Mouse (Mus musculus): ENCODE measurements around the gene Abraxas2.
A peak's percentile ranks its signal among the peaks of the same experiment; 100 is the strongest.

Abraxas2 gene

GRCm38 (mm10) chr7:132859042-132859958, at the start of gene Abraxas2:
Gene Abraxas2 (plus strand): TSS chr7:132859225.
- DNase-seq: peak; percentile 93 to 96

GRCm38 (mm10) chr7:132809721-132810120, 49.3 kb upstream of the Abraxas2 start:
- DNase-seq: no peak

- DNase-seq: no peak
Measured at GRCm38 (mm10) chr7:132810368-132810767, 48.7 kb upstream of the Abraxas2 start.

- peak; percentile 92 for DNase-seq
Measured at GRCm38 (mm10) chr7:132810879-132811278, 48.1 kb upstream of the Abraxas2 start.

GRCm38 (mm10) chr7:132811716-132812618, 47.1 kb upstream of the Abraxas2 start:
- DNase-seq: peak; percentile 52 to 57

GRCm38 (mm10) chr7:132812619-132813415, 46.2 kb upstream of the Abraxas2 start:
- peak; percentile 73 to 77 for DNase-seq

- peak; percentile 68 to 73 for DNase-seq
Measured at GRCm38 (mm10) chr7:132813416-132814088, 45.5 kb upstream of the Abraxas2 start, which contains the start of gene Fam53b. Gene Fam53b (minus strand): TSS chr7:132813886.

GRCm38 (mm10) chr7:132814089-132814450, 45.0 kb upstream of the Abraxas2 start:
- DNase-seq: no peak

GRCm38 (mm10) chr7:132815081-132815480, 43.9 kb upstream of the Abraxas2 start:
- DNase-seq: no peak

- no peak for DNase-seq
Measured at GRCm38 (mm10) chr7:132816528-132816927, 42.5 kb upstream of the Abraxas2 start.

GRCm38 (mm10) chr7:132817056-132817455, 42.0 kb upstream of the Abraxas2 start:
- DNase-seq: no peak

GRCm38 (mm10) chr7:132820692-132821091, 38.3 kb upstream of the Abraxas2 start:
- no peak for DNase-seq

GRCm38 (mm10) chr7:132823832-132824231, 35.2 kb upstream of the Abraxas2 start:
- DNase-seq: no peak

GRCm38 (mm10) chr7:132824346-132825022, 34.5 kb upstream of the Abraxas2 start:
- no peak for DNase-seq

GRCm38 (mm10) chr7:132830955-132831354, 28.1 kb upstream of the Abraxas2 start:
- DNase-seq: no peak

GRCm38 (mm10) chr7:132841287-132841686, 17.7 kb upstream of the Abraxas2 start:
- DNase-seq: no peak

GRCm38 (mm10) chr7:132842455-132842854, 16.6 kb upstream of the Abraxas2 start:
- DNase-seq: no peak

GRCm38 (mm10) chr7:132843152-132843551, 15.9 kb upstream of the Abraxas2 start:
- DNase-seq: no peak

GRCm38 (mm10) chr7:132852173-132852844, 6.7 kb upstream of the Abraxas2 start, which contains the start of gene Eef1akmt2:
Gene Eef1akmt2 (minus strand): TSS chr7:132852673.
- DNase-seq: peak; percentile 83 to 86

- DNase-seq: no peak
Measured at GRCm38 (mm10) chr7:132853361-132853760, 5.7 kb upstream of the Abraxas2 start.

- no peak for DNase-seq
Measured at GRCm38 (mm10) chr7:132853946-132854345, 5.1 kb upstream of the Abraxas2 start.

Data from B cell, adult 2 months (primary cell).